Mouse (Mus musculus) stomach, embryonic 16.5 days (tissue): ENCODE data around the gene Aqp1. TPM values are rescaled to one million over a fixed set of nuclear protein-coding genes. Genes with fewer than 3 reads are reported as not detected.

Source experiments
- ATAC-seq: fragments of 200-750 bp; cut with Nextera tagmentation; 2 replicates; pipeline ENCODE4 v1.8.0; 2017; ENCODE audit warnings: moderate number of reproducible peaks, moderate TSS enrichment; ENCODE audit not compliant: insufficient read depth, low FRiP score
- H3K27ac ChIP-seq: fragments of 300-500 bp; sonication (generic); 2 replicates; pipeline ENCODE4 v1.5.1; 2014; ENCODE audit warnings: low read length
- H3K27me3 ChIP-seq: fragments of 300-500 bp; sonication (generic); 2 replicates; pipeline ENCODE4 v1.6.1; 2014; ENCODE audit warnings: low read length, control low read depth, mixed read lengths; ENCODE audit not compliant: control insufficient read depth, insufficient read depth
- H3K36me3 ChIP-seq: fragments of 300-500 bp; sonication (generic); 2 replicates; pipeline ENCODE4 v1.6.1; 2014; ENCODE audit warnings: low read length; ENCODE audit not compliant: control insufficient read depth, insufficient read depth
- H3K4me1 ChIP-seq: fragments of 300-500 bp; sonication (generic); 2 replicates; pipeline ENCODE4 v1.6.1; 2014; ENCODE audit warnings: low read length, control low read depth, mixed read lengths; ENCODE audit not compliant: control insufficient read depth, insufficient read depth
- H3K4me2 ChIP-seq: fragments of 300-500 bp; sonication (generic); 2 replicates; pipeline ENCODE4 v1.6.1; 2014; ENCODE audit warnings: low read depth, low read length, mixed read lengths
- H3K4me3 ChIP-seq: fragments of 300-500 bp; sonication (generic); replicated peaks from 2 replicates; pipeline ENCODE4 v1.5.1; 2014; ENCODE audit warnings: mild to moderate bottlenecking, low read length
- H3K9ac ChIP-seq: fragments of 300-500 bp; sonication (generic); 2 replicates; pipeline ENCODE4 v1.6.1; 2014; ENCODE audit warnings: low read length
- H3K9me3 ChIP-seq: fragments of 300-500 bp; sonication (generic); replicated peaks from 2 replicates; pipeline ENCODE4 v1.6.1; 2016; ENCODE audit warnings: low read length, control low read depth; ENCODE audit not compliant: control insufficient read depth
- WGBS: fragments of 180-500 bp; shearing (Covaris S2); extraction: QIAGEN DNeasy Blood & Tissue Kit; methylation state at CpG from one replicate; pipeline ENCODE4 v1.1.7; 2014; 5-methylcytosine and 5-hydroxymethylcytosine counted together
- polyA plus RNA-seq: library from polyadenylated mRNA; unstranded; fragments of >200 nt; fragmentation: Nextera tagmentation; extraction: Ambion mirVana; gene quantifications from 2 replicates; pipeline ENCODE4 v1.2.1, GENCODE M21; 2015

Aqp1 gene
- polyA plus RNA-seq, 1 experiment from 2014 or later, result 24.1 TPM

DNA sequence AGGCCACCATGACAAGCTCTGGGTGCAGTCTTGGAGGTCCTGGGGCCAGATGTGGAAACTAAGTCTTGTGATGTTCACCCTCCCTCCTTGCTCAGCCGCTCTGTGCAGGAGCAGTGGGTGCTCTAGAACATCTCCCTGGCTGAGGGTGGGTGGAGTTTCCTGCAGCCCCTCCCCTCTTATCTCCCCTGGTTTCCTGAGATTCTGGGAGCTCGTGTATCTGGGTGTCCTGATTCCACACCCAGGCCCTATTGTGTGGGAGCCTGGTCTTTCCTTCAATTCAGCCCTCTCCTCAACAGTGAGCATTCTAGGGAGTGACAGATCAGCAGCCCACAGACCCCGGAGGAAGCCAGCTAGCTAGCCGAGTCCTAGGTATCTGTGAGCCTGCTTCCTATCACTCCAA lies 9.9 kb upstream of the Aqp1 start:
- H3K27ac ChIP-seq, result no peak overlapping the region
- 71% methylated on average over 4 of the region's 4 CpGs for WGBS

DNA sequence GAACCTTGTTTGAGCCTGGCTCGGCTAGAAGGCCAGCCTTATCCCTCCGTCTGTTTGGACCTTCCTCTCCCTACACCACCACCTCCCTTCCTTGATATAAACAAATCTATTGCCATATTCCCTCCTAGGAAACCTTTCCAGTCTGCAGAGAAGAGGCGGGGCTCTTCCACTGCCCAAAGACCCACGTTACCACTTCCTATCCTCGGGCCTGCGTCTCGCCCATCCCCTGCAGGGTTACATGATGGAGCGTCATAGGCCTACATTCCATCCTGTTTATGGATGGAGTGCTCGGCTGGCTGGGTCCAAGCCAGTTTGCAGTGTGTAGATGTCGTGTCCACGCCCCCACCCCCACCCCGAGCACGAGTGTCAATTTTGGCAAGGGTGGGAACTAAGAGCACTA lies 8.9 kb upstream of the Aqp1 start:
- no peak overlapping the region for H3K4me2 ChIP-seq

More for the DNA sequence above, 9.9 kb upstream of the Aqp1 start:
- no peak overlapping the region for H3K9ac ChIP-seq
- ATAC-seq, result no peak
- H3K27me3 ChIP-seq, result no peaks in the 10 kb centered on the region
- H3K4me3 ChIP-seq, result no peak overlapping the region
- no peak overlapping the region for H3K4me2 ChIP-seq
- H3K4me1 ChIP-seq, result peaks cover 4% of the 10 kb centered on the region; the same call in 1 of the 2 replicates
- H3K36me3 ChIP-seq, result no peaks in the 10 kb centered on the region
- no peaks in the 10 kb centered on the region for H3K9me3 ChIP-seq

DNA sequence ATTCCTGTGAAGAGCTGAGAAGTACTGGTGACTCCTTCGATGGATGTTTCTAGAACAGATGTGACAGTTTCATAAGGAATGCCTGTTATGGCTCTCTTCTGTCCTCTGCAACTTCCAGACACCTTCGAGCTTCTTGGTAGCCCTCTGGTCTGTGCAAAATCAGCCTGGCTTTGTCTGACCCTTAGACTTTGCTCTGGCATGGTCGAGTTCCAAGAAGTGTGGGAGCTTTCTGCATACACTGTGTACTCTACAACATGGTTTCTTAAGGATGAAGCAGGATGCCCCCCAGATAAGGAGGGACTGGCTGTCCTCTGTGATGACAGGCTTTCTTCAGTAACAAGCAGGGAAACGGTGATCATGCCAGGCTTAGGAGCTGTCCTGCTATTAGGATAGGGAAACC lies 8.1 kb upstream of the Aqp1 start:
- ATAC-seq, result no peak
- H3K9ac ChIP-seq, result no peak overlapping the region
- H3K4me1 ChIP-seq, result peaks cover 13% of the 10 kb centered on the region; the same call in 1 of the 2 replicates
- WGBS, result 63% methylated on average over 4 of the region's 4 CpGs
- H3K4me3 ChIP-seq, result no peak overlapping the region
- no peak overlapping the region for H3K27ac ChIP-seq
- no peak overlapping the region for H3K4me2 ChIP-seq
- H3K36me3 ChIP-seq, result no peaks in the 10 kb centered on the region
- H3K27me3 ChIP-seq, result no peaks in the 10 kb centered on the region
- H3K9me3 ChIP-seq, result no peaks in the 10 kb centered on the region

More for the DNA sequence above, 8.9 kb upstream of the Aqp1 start:
- Histone ChIP-seq H3K9me3 (no peaks in the 10 kb centered on the region), H3K4me3 (no peak overlapping the region), H3K36me3 (no peaks in the 10 kb centered on the region), H3K27me3 (no peaks in the 10 kb centered on the region), H3K9ac (no peak overlapping the region), H3K4me1 (peaks cover 11% of the 10 kb centered on the region; the same call in 1 of the 2 replicates), H3K27ac (no peak overlapping the region)
- ATAC-seq, result no peak
- 63% methylated on average over 13 of the region's 13 CpGs for WGBS

DNA sequence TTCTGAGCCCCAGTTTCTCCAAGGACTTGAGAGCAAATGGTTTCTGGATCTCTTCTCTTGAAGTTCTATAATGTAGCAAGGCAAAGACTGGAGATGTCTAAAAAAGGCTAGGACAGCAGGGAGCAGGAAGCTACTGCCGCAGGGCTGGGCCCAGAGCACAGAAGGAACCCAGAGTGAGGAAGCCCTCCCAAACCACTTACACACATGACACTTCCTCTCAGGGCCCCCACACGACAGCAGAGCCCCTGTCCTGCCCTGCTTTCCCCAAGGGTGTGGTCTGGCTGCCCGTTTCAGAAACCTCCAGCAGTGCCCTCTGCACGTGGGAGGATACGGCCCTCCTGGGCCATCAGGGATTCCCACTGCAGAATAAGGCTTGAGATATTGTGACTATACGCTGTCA lies 4.9 kb upstream of the Aqp1 start:
- Histone ChIP-seq H3K4me2 (no peak overlapping the region), H3K27ac (no peak overlapping the region), H3K9ac (no peak overlapping the region), H3K27me3 (no peaks in the 10 kb centered on the region), H3K9me3 (no peaks in the 10 kb centered on the region), H3K36me3 (no peaks in the 10 kb centered on the region), H3K4me3 (no peak overlapping the region), H3K4me1 (peaks cover 20% of the 10 kb centered on the region)
- ATAC-seq, result no peak
- 49% methylated on average over 6 of the region's 6 CpGs for WGBS

DNA sequence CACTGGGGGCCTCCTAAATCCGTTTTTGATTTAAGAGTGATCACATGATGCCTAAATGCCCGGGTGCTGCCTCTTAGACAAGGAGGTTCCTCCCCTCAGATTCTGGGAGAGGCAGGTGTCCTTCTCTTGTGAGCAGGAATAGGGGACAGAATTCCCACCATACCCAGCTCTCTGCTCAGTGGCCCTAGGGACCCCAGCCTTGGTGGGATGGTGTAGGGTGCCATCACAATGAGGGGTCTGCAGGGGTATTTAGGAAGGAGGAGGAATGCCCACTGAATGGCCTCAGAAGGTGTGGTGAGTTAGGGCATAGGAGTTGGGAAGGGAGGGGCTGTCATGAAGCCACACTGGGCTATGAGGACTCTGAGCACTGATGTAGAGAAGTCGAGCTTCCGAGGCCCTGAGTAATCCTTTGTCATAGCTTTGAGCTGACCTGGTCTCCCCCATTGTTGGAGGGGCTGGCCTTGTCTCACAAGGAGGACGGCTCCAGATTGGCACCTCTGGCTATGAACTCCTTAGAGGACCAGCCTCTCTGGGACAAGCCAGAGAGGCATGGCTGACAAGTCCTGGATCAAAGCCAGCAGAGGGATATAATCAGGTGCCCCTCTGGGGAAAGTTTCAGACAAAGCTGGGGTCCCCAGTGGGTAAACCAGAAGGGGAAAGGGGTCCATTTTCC lies 4.0 kb upstream of the Aqp1 start:
- no peak overlapping the region for H3K4me3 ChIP-seq
- H3K36me3 ChIP-seq, result no peaks in the 10 kb centered on the region
- H3K4me1 ChIP-seq, result peaks cover 20% of the 10 kb centered on the region
- no peak overlapping the region for H3K9ac ChIP-seq
- H3K27me3 ChIP-seq, result no peaks in the 10 kb centered on the region
- no peak overlapping the region for H3K4me2 ChIP-seq
- WGBS, result 55% methylated on average over 5 of the region's 5 CpGs
- no peaks in the 10 kb centered on the region for H3K9me3 ChIP-seq
- H3K27ac ChIP-seq, result 0 out of 2 replicates have a peak overlapping the region, but pooled peaks have one; percentile 4
- no peak for ATAC-seq

DNA sequence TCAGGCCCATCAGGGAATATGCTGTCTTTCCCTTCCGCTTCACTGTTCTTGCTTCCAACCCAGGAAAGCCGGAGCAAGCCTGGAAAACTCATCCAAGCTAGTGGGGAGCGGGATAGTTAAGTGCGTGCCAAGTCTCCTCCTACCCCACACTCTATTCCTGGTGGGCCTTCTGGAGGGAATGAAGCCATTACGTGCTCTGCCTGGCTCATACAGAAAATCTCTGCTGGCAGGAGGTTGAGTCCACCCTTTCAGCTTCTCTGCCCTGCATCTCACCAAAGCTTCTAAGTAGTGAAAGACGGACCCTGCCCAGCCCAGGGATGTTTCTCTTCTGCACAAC lies 3.5 kb upstream of the Aqp1 start:
- Histone ChIP-seq H3K4me1 (peaks cover 24% of the 10 kb centered on the region), H3K9me3 (no peaks in the 10 kb centered on the region), H3K36me3 (no peaks in the 10 kb centered on the region), H3K4me2 (no peak overlapping the region), H3K27ac (peak overlapping the region; percentile 4; the same call in 1 of the 2 replicates), H3K4me3 (no peak overlapping the region), H3K9ac (no peak overlapping the region), H3K27me3 (no peaks in the 10 kb centered on the region)
- ATAC-seq, result no peak
- WGBS, result 53% methylated on average over 6 of the region's 6 CpGs

DNA sequence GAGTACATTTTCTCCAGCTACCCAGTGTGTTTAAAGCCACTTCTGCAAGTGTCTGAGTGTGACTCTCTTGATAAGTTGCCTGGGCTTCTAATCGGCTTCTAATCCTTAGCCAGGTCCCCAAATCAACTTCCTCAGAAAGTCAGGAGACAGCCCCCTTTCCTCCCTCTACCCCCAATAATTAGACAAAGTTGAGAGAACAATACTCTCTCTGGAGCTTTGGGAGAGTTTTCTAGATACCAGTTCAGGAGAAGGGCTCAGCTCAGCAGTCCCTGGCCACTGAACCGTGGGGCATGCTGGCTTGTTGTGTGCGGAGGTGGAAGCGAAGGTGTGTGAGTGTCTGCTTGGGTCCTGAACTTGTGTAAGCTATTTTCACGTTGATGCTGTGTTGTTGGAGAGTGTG lies 1.0 kb downstream of the Aqp1 start:
- 82% methylated on average over 5 of the region's 5 CpGs for WGBS
- peaks cover 38% of the 10 kb centered on the region for H3K4me1 ChIP-seq
- no peak overlapping the region for H3K27ac ChIP-seq
- H3K4me2 ChIP-seq, result 0 out of 2 replicates have a peak overlapping the region, but pooled peaks have one; percentile 16
- H3K9me3 ChIP-seq, result no peaks in the 10 kb centered on the region
- no peaks in the 10 kb centered on the region for H3K27me3 ChIP-seq
- no peak overlapping the region for H3K9ac ChIP-seq
- H3K4me3 ChIP-seq, result peak overlapping the region; percentile 12; the same call in 1 of the 2 replicates
- ATAC-seq, result no peak
- no peaks in the 10 kb centered on the region for H3K36me3 ChIP-seq

DNA sequence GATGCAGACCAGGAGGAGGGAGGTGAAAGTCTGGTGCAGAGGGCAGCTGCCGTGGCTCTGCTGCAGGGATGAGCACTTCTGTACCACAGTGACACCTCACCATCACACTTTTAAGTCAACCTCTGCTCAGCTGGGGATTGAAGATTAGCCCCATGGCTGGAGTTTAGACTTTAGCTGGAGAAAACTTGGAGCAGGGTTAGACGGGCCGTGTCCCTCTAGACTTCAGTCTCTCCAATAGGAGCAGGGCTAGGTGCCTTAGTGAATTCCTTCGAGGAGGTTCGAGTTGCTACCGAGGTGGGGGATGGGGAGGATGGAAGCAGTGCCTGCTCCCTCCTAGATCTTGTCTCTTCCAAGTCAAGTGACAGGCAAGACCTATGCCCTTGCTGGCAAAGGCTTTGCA lies 1.8 kb downstream of the Aqp1 start:
- 0 out of 2 replicates have a peak overlapping the region, but pooled peaks have one; percentile 16 for H3K4me2 ChIP-seq
- H3K27ac ChIP-seq, result no peak overlapping the region
- H3K27me3 ChIP-seq, result no peaks in the 10 kb centered on the region
- no peaks in the 10 kb centered on the region for H3K9me3 ChIP-seq
- no peaks in the 10 kb centered on the region for H3K36me3 ChIP-seq
- no peak for ATAC-seq
- no peak overlapping the region for H3K9ac ChIP-seq
- 50% methylated on average over 6 of the region's 6 CpGs for WGBS
- peaks cover 41% of the 10 kb centered on the region for H3K4me1 ChIP-seq
- H3K4me3 ChIP-seq, result no peak overlapping the region

DNA sequence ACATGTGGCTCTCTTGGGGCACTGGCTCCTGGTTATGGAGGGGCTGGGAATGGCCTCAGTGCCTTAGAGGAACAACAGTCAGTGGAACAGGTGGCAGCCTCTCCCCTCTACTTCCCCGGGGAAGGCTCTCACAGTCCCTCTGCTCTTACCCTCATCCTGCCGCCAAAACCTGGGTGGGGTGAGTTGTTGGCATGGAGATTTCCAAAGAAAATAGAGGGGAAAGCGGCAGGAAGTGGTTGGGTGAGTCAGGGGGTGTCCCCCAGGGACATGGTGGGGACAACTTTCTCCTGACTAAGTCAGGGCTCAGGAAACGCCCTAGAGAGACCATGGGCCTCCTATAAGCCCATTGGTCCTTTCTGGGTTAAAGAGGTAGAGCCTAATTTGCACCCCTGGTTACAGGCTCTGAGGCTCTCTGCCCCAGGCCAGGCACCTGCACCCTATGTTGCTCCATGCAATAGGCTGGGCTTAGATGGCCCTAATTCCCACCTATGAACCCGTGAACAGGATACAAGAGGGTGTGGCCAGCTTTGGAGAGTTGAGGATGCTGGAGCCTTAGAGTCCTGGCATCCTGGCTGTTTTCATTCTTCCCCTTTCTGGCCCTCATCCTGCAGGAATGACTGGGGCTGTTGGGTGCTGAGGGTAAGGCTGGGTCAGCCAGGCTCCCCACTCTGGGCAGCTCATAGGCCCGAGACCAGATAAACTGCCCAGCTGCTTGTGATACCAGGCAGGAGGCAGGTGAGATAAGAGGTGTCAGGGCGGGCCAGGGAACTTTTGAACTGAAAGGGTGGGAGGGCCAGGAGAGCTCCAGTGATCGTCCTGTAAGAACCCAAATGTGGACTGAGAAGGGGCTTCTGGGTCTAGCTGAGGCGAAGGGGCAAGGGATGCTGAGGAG lies 2.9 kb downstream of the Aqp1 start:
- Histone ChIP-seq H3K36me3 (no peaks in the 10 kb centered on the region), H3K4me1 (peaks cover 41% of the 10 kb centered on the region), H3K4me2 (peak overlapping the region; percentile 0; the same call in 1 of the 2 replicates), H3K4me3 (no peak overlapping the region), H3K27me3 (no peaks in the 10 kb centered on the region), H3K27ac (no peak overlapping the region), H3K9me3 (no peaks in the 10 kb centered on the region), H3K9ac (no peak overlapping the region)
- 63% methylated on average over 9 of the region's 9 CpGs for WGBS
- no peak for ATAC-seq
